Mouse (Mus musculus): ENCODE results near the gene Drd3. TPM values are rescaled to one million over a fixed set of nuclear protein-coding genes. Genes with fewer than 3 reads are reported as not detected.

The Drd3 gene
- under 1 TPM; 0.67 to 0.75 TPM for total RNA-seq (2021)

DNA sequence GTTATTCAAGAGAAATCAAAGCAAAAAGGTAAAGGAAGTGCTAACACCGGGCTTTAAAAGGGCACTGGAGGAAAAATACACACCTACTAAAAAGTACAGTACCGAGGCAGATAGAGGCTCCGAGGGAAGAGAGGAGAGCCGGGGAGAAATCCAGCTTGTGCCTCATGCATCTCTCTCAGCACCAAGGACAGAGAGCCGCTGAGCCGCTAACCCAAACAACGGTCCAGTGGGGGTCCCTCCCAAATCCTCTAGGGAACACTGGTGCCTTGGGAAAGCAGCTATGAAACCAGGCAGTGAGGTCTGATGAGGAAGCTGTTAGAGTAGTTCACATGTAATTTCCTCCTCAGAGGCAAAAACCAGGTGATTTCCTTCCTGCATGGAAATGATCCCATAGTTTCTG, at the start of gene Drd3:
TSS of gene Drd3 (plus strand) at position 276 of the 400 bp plus-strand sequence.
- intact Hi-C loops (cut with DNase I) = no loop called here
- peak in 1 of 2 experiments; percentile 33 for DNase-seq (ENCODE audit: extremely low spot score in 1 of 2, low spot score in 2 of 2)

- intact Hi-C loops (cut with DNase I) = no loop called here
- no peak for DNase-seq (ENCODE audit: extremely low spot score in 1 of 2, low spot score in 2 of 2)
These were observed 45.3 kb upstream of the Drd3 start for GRCm38 (mm10) chr16:43708335-43709061.

GRCm38 (mm10) chr16:43709062-43709413, 44.8 kb upstream of the Drd3 start:
- no peak for DNase-seq (ENCODE audit: extremely low spot score in 1 of 2, low spot score in 2 of 2)
- intact Hi-C loops (cut with DNase I) = no loop called here

- intact Hi-C loops (cut with DNase I) = no loop called here
- no peak for DNase-seq (ENCODE audit: extremely low spot score in 1 of 2, low spot score in 2 of 2)
These were observed 44.2 kb upstream of the Drd3 start for GRCm38 (mm10) chr16:43709432-43710133.

DNA sequence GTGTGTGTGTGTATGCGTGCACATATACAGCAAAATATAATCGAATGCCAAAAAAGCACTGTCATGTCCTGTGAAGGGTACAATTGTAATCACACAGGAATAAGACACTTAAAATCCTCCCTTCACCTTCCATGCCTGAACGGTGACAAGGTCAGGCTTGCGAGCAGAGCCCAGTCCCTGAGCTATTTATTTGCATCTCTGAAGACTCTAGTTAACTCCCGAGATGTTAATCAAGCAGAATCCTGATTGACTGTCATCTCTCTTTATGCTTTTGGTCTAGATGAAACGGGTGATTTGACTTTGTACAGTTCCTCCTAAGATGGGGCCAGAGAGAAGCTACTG, 43.7 kb upstream of the Drd3 start:
- DNase-seq (ENCODE audit: extremely low spot score in 1 of 2, low spot score in 2 of 2) = no peak
- intact Hi-C loops (cut with DNase I) = no loop called here

DNA sequence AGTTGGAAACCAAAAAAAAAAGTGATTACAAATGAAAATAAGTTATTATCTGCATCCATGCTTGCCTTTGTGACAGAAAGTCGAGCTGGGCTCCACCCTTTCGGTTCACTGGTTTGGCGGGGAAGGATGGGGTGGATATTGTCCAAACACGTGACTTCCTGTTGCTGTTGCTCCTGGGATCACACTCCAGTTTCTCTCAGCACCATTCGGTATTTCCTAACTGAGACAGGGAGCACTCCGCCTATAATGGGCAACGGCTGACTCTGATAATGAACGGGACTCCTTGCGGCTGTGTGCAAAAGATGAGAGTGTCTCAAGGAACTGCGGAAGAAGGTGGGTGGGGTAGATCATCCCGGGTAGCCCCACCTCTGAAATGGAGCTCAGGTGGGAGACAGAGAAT, 43.2 kb upstream of the Drd3 start:
- intact Hi-C loops (cut with DNase I) = no loop called here
- DNase-seq (ENCODE audit: extremely low spot score in 1 of 2, low spot score in 2 of 2) = no peak

GRCm38 (mm10) chr16:43711361-43711760, 42.5 kb upstream of the Drd3 start:
- DNase-seq (ENCODE audit: extremely low spot score in 1 of 2, low spot score in 2 of 2) = no peak
- intact Hi-C loops (cut with DNase I) = no loop called here

GRCm38 (mm10) chr16:43724444-43724843, 29.4 kb upstream of the Drd3 start:
- intact Hi-C loops (cut with DNase I) = no loop called here
- DNase-seq (ENCODE audit: extremely low spot score in 1 of 2, low spot score in 2 of 2) = no peak

GRCm38 (mm10) chr16:43729506-43730221, 24.2 kb upstream of the Drd3 start:
- intact Hi-C loops (cut with DNase I) = no loop called here
- no peak for DNase-seq (ENCODE audit: extremely low spot score in 1 of 2, low spot score in 2 of 2)

- no peak for DNase-seq (ENCODE audit: extremely low spot score in 1 of 2, low spot score in 2 of 2)
- intact Hi-C loops (cut with DNase I) = no loop called here
These were observed 23.5 kb upstream of the Drd3 start for GRCm38 (mm10) chr16:43730281-43730680.

- DNase-seq (ENCODE audit: extremely low spot score in 1 of 2, low spot score in 2 of 2) = peak in 1 of 2 experiments; percentile 31
- intact Hi-C loops (cut with DNase I) = no loop called here
These were observed 21.3 kb upstream of the Drd3 start for GRCm38 (mm10) chr16:43732496-43732895.

DNA sequence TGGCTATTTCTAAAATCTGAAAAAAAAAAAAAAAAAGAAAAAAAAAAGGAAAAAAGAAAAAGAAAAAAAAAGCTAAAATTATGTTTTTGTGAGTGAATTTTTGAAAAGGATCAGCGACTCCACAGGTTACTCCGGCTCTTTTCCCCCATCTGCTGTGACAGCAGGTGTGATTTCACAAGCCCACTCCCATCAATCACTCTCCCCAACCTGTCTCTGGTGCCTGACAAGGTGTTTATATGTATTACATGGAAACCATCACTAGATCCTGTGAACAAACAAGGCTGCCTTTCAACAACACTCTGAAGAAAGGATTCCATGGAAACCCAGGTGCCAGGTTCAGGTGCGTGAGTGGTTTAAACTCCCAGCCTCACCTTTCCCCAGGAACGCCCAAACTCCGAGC, 20.9 kb upstream of the Drd3 start:
- DNase-seq (ENCODE audit: extremely low spot score in 1 of 2, low spot score in 2 of 2) = no peak
- intact Hi-C loops (cut with DNase I) = no loop called here

GRCm38 (mm10) chr16:43737933-43738332, 15.9 kb upstream of the Drd3 start:
- intact Hi-C loops (cut with DNase I) = no loop called here
- peak in 1 of 2 experiments; percentile 21 for DNase-seq (ENCODE audit: extremely low spot score in 1 of 2, low spot score in 2 of 2)

GRCm38 (mm10) chr16:43740936-43741335, 12.9 kb upstream of the Drd3 start:
- no peak for DNase-seq (ENCODE audit: extremely low spot score in 1 of 2, low spot score in 2 of 2)
- intact Hi-C loops (cut with DNase I) = no loop called here

DNA sequence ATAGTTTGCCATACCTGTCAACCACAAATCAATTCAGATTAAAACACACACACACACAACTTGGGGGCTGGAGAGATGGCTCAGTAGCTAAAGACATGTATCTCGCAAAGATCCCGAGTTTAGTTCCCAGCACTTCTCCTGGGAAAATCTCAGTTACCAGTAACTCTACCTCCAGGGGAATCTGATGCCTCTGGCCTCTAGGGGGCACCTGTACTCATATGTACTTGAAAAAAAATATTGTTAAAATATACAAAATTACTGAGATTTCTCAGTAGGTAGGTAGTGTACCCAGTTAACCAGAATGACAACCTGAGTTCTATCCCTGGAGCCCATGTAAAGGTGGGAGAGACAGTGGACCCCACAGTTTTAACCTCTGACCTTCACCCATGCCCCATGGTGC, 5.4 kb upstream of the Drd3 start:
- no peak for DNase-seq (ENCODE audit: extremely low spot score in 1 of 2, low spot score in 2 of 2)
- intact Hi-C loops (cut with DNase I) = no loop called here

- DNase-seq (ENCODE audit: extremely low spot score in 1 of 2, low spot score in 2 of 2) = no peak
- intact Hi-C loops (cut with DNase I) = no loop called here
These were observed 926 bp upstream of the Drd3 start for GRCm38 (mm10) chr16:43752900-43753299.

- intact Hi-C loops (cut with DNase I) = no loop called here
- no peak for DNase-seq (ENCODE audit: extremely low spot score in 1 of 2, low spot score in 2 of 2)
These were observed 18.5 kb downstream of the Drd3 start for GRCm38 (mm10) chr16:43772358-43772757.

DNA sequence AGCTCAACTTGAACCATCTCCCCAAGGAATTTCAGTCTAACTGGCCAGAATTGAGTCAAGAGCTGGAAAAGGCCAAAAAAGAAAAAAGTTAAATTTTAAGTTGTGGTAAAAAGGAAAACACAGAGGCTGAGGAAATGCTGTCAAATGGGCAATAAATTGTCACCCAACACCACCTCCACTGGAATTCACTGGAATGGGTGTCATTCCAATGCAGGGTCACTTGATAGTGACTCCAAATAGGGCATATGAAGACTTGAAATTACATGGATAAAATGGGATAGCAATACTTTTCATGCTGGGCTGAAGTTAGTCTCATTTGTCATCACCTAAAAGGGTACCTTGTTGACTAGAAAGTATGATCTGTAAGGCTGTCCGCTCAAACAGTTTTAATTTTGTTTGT, 18.9 kb downstream of the Drd3 start:
- DNase-seq (ENCODE audit: extremely low spot score in 1 of 2, low spot score in 2 of 2) = no peak

GRCm38 (mm10) chr16:43773506-43773905, 19.7 kb downstream of the Drd3 start:
- intact Hi-C loops (cut with DNase I) = no loop called here
- DNase-seq (ENCODE audit: extremely low spot score in 1 of 2, low spot score in 2 of 2) = no peak

More for the DNA sequence above, 18.9 kb downstream of the Drd3 start:
- intact Hi-C loops (cut with DNase I) = no loop called here

DNA sequence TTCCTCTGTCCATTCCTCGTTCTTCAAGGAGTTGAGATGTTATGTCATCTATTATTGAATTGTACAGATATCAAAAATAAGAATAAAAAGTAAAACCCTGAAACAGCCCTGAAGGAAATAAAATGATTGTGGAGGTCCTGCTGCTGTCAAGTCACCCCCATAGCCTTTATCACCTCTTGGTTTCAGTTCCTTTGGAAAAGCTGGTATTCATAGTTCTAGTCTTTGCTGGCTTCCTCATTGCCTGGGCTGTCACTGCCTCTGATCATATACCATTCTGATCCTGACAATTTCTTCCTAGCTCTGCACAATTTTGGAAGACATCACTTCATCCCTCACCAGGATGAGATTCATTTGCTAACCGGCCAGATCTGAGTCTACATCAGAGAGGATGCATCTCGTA, 23.1 kb downstream of the Drd3 start:
- intact Hi-C loops (cut with DNase I) = no loop called here
- DNase-seq (ENCODE audit: extremely low spot score in 1 of 2, low spot score in 2 of 2) = no peak

Data from left cerebral cortex, postnatal 10 days (tissue).